ENCODE assay signal across 9 mouse cellular contexts in genomic region chr7:37361802-37362441, GRCm38 (mm10).
DNase-seq lines count a peak whose midpoint lies in the region; ATAC-seq lines count a peak whose summit lies in the region.
"Had no signal": no experiment of that assay in that cellular context is flagged by ENCODE, and none has a peak within 500 bp of the region (broad histone marks: within the 10 kb centered on the region; RNA-seq: fewer than 3 reads in every experiment).

No protein-coding gene starts in this region.

- DNase-seq in adrenal gland, adult (ENCODE audit: inconsistent age in 2 of 2, low spot score in 1 of 2): peak; percentile 49 to 85
- no peak for DNase-seq in adrenal gland, postnatal 4 days (ENCODE audit: low spot score in 2 of 2)
- peak; percentile 65 for DNase-seq in embryonic facial prominence, embryonic 10.5 days (ENCODE audit: low spot score)
- DNase-seq in heart, postnatal 10 days: peak; percentile 57 to 68
- DNase-seq in limb, embryonic 10.5 days (ENCODE audit: low spot score): no peak
- no peak for DNase-seq in adipocyte (ENCODE audit: low spot score)
- no peak for DNase-seq in frontal cortex, postnatal 36 days (ENCODE audit: low spot score in 2 of 2)

- peaks cover 14% of the 10 kb centered on the region for H3K27me3 ChIP-seq in embryonic facial prominence, embryonic 10.5 days (replicated peaks; ENCODE audit: low read depth, poor library complexity, severe bottlenecking)
- H3K27me3 ChIP-seq in limb, embryonic 10.5 days (ENCODE audit: low read depth, poor library complexity, severe bottlenecking): peaks cover 15% of the 10 kb centered on the region
- no peaks in the 10 kb centered on the region for H3K27me3 ChIP-seq in midbrain, embryonic 15.5 days (replicated peaks)

- H3K36me3 ChIP-seq in embryonic facial prominence, embryonic 10.5 days (replicated peaks): no peaks in the 10 kb centered on the region
- no peaks in the 10 kb centered on the region for H3K36me3 ChIP-seq in limb, embryonic 10.5 days
- H3K36me3 ChIP-seq in midbrain, embryonic 15.5 days (replicated peaks): no peaks in the 10 kb centered on the region

- peak overlapping the region; percentile 77 for H3K27ac ChIP-seq in embryonic facial prominence, embryonic 10.5 days (replicated peaks)
- H3K27ac ChIP-seq in limb, embryonic 10.5 days: peak overlapping the region; percentile 83
- H3K27ac ChIP-seq in midbrain, embryonic 15.5 days: peak overlapping the region; percentile 65

- no peak overlapping the region for H3K9ac ChIP-seq in midbrain, embryonic 15.5 days

- 0 out of 2 replicates have a peak, but pooled peaks have one; percentile 22 for ATAC-seq in midbrain, embryonic 15.5 days (replicated peaks)

- peak overlapping the region; percentile 52 for H3K4me3 ChIP-seq in embryonic facial prominence, embryonic 10.5 days
- peak overlapping the region; percentile 47 for H3K4me3 ChIP-seq in limb, embryonic 10.5 days
- no peak overlapping the region for H3K4me3 ChIP-seq in midbrain, embryonic 15.5 days
- H3K4me3 ChIP-seq: erythroblast, embryonic 14.5 days had no signal

- 1% methylated on average over 16 of the region's 16 CpGs for WGBS in embryonic facial prominence, embryonic 10.5 days
- WGBS in limb, embryonic 10.5 days: 9% methylated on average over 16 of the region's 16 CpGs
- WGBS in midbrain, embryonic 15.5 days: 2% methylated on average over 16 of the region's 16 CpGs

- H3K4me2 ChIP-seq in midbrain, embryonic 15.5 days: peak overlapping the region; percentile 39

- peaks cover 53% of the 10 kb centered on the region for H3K4me1 ChIP-seq in embryonic facial prominence, embryonic 10.5 days
- H3K4me1 ChIP-seq in limb, embryonic 10.5 days: peaks cover 50% of the 10 kb centered on the region
- H3K4me1 ChIP-seq in midbrain, embryonic 15.5 days: peaks cover 34% of the 10 kb centered on the region

- H3K9me3 ChIP-seq in embryonic facial prominence, embryonic 10.5 days: no peaks in the 10 kb centered on the region
- no peaks in the 10 kb centered on the region for H3K9me3 ChIP-seq in limb, embryonic 10.5 days (replicated peaks)
- H3K9me3 ChIP-seq in midbrain, embryonic 15.5 days: no peaks in the 10 kb centered on the region

- intact Hi-C loops in heart, postnatal 10 days (cut with DNase I): no loop called here

Comparison
In these comparisons a context has a peak if more than half of its experiments do, and no peak if none do; other contexts are left out.
1. DNase-seq: peak in adrenal gland, adult (2 of 2), embryonic facial prominence, embryonic 10.5 days (single experiment) and heart, postnatal 10 days (2 of 2); none in adrenal gland, postnatal 4 days (0 of 2), limb, embryonic 10.5 days (single experiment), adipocyte (single experiment) and frontal cortex, postnatal 36 days (0 of 2).
2. Peak in every context shown above with its lines, with median percentiles within 50 percentile points of each other: H3K27ac ChIP-seq.